Mouse (Mus musculus): Measurements from ENCODE around the gene Bloc1s2. TPM values are rescaled to one million over a fixed set of nuclear protein-coding genes. Genes with fewer than 3 reads are reported as not detected.

Gene Bloc1s2
- total and polyA plus RNA-seq, 3 experiments = 92.4 to 115 (median 96.3) TPM

GRCm38 (mm10) chr19:44153781-44154180 lies 7.5 kb upstream of the Bloc1s2 start:
- Histone ChIP-seq H3K9me3 (replicated peaks; ENCODE audit: low read length) (no peaks in the 10 kb centered on the region), H3K36me3 (replicated peaks in 1 of 2; ENCODE audit: control insufficient read depth in 1 of 2, insufficient read depth in 1 of 2, low read length in 1 of 2) (no peaks in the 10 kb centered on the region), H3K4me1 (ENCODE audit: control insufficient read depth in 1 of 2, insufficient read depth in 2 of 2) (no peaks in the 10 kb centered on the region), H3K9ac (ENCODE audit: insufficient read depth, low read depth) (no peak overlapping the region), H3K27ac (ENCODE audit: insufficient read depth, low read depth) (no peak overlapping the region), H3K79me2 (replicated peaks; ENCODE audit: control insufficient read depth, extremely low read depth, insufficient read depth, poor library complexity, severe bottlenecking) (no peaks in the 10 kb centered on the region), H3K4me3 (replicated peaks in 1 of 3; ENCODE audit: low read depth in 2 of 3, low read length in 2 of 3, poor library complexity in 1 of 3) (no peak overlapping the region), H3K27me3 (replicated peaks) (peaks cover 14% of the 10 kb centered on the region), H3K4me2 (ENCODE audit: insufficient read depth, low read depth, poor library complexity, severe bottlenecking) (no peak overlapping the region)
- TF ChIP-seq CTCF (conservative IDR thresholded peaks at IDR 0.05 in 1 of 2, IDR thresholded peaks at IDR 0.05 in 1 of 2; ENCODE audit: low read depth in 2 of 2, low read length in 2 of 2) (no peak), NRF1 (IDR thresholded peaks at IDR 0.05; ENCODE audit: low read depth, low read length) (no peak), MYC (IDR thresholded peaks at IDR 0.05; ENCODE audit: low read depth, low read length) (no peak), TBP (conservative IDR thresholded peaks at IDR 0.05; ENCODE audit: low read depth, low read length) (no peak), ZMIZ1 (IDR thresholded peaks at IDR 0.05; ENCODE audit: low read depth, low read length) (no peak), UBTF (IDR thresholded peaks at IDR 0.05; ENCODE audit: low read depth, low read length) (no peak), KAT2A (IDR thresholded peaks at IDR 0.05; ENCODE audit: insufficient replicate concordance, low read length) (no peak), USF2 (conservative IDR thresholded peaks at IDR 0.05; ENCODE audit: low read depth, low read length) (no peak), NELFE (IDR thresholded peaks at IDR 0.05; ENCODE audit: low read depth, low read length) (no peak), MEF2A (IDR thresholded peaks at IDR 0.05; ENCODE audit: borderline replicate concordance, low read depth, low read length) (no peak), CHD1 (IDR thresholded peaks at IDR 0.05; ENCODE audit: low read depth, low read length) (no peak), ELF1 (IDR thresholded peaks at IDR 0.05; ENCODE audit: low read depth, low read length) (no peak), MAZ (IDR thresholded peaks at IDR 0.05; ENCODE audit: low read depth, low read length) (no peak), ZKSCAN1 (IDR thresholded peaks at IDR 0.05; ENCODE audit: borderline replicate concordance, low read depth, low read length) (no peak), USF1 (IDR thresholded peaks at IDR 0.05; ENCODE audit: low read depth, low read length) (no peak), RCOR1 (conservative IDR thresholded peaks at IDR 0.05; ENCODE audit: low read depth, low read length) (no peak)
- no peak for DNase-seq (ENCODE audit: extremely low read depth)
- dilution Hi-C loops (cut with MboI; ENCODE audit: extremely low pct_ligation_motif_present, extremely low pct_unique_long_range_greater_than_20kb, low sequenced_read_pairs) (no loop called here), in situ Hi-C loops (cut with MboI; ENCODE audit: low pct_ligation_motif_present, low pct_unique_long_range_greater_than_20kb, low sequenced_read_pairs) (no loop called here)

- H3K79me2 ChIP-seq (replicated peaks; ENCODE audit: control insufficient read depth, extremely low read depth, insufficient read depth, poor library complexity, severe bottlenecking) = peaks cover 17% of the 10 kb centered on the region
- H3K4me2 ChIP-seq (ENCODE audit: insufficient read depth, low read depth, poor library complexity, severe bottlenecking) = no peak overlapping the region
- peaks cover 7% of the 10 kb centered on the region in 2 experiments for H3K36me3 ChIP-seq (replicated peaks in 1 of 2; ENCODE audit: control insufficient read depth in 1 of 2, insufficient read depth in 1 of 2, low read length in 1 of 2)
- H3K27me3 ChIP-seq (replicated peaks) = peaks cover 9% of the 10 kb centered on the region
- H3K9me3 ChIP-seq (replicated peaks; ENCODE audit: low read length) = no peaks in the 10 kb centered on the region
- peaks cover 7 to 19% of the 10 kb centered on the region in 2 experiments; a peak in 3 of 4 replicates for H3K4me1 ChIP-seq (ENCODE audit: control insufficient read depth in 1 of 2, insufficient read depth in 2 of 2)
- H3K4me3 ChIP-seq (replicated peaks in 1 of 3; ENCODE audit: low read depth in 2 of 3, low read length in 2 of 3, poor library complexity in 1 of 3) = no peak overlapping the region
- TF ChIP-seq USF1 (IDR thresholded peaks at IDR 0.05; ENCODE audit: low read depth, low read length) (no peak), MAZ (IDR thresholded peaks at IDR 0.05; ENCODE audit: low read depth, low read length) (no peak), NELFE (IDR thresholded peaks at IDR 0.05; ENCODE audit: low read depth, low read length) (no peak), ZC3H11A (IDR thresholded peaks at IDR 0.05; ENCODE audit: low read depth, low read length) (no peak), CHD1 (IDR thresholded peaks at IDR 0.05; ENCODE audit: low read depth, low read length) (no peak), POLR2A (IDR thresholded peaks at IDR 0.05; ENCODE audit: low read depth, low read length) (no peak), E2F4 (IDR thresholded peaks at IDR 0.05; ENCODE audit: insufficient replicate concordance, low read depth, low read length) (no peak), HCFC1 (IDR thresholded peaks at IDR 0.05; ENCODE audit: low read depth, low read length) (no peak), IRF4 (IDR thresholded peaks at IDR 0.05; ENCODE audit: low read depth, low read length) (no peak), MEF2A (IDR thresholded peaks at IDR 0.05; ENCODE audit: borderline replicate concordance, low read depth, low read length) (no peak), RCOR1 (conservative IDR thresholded peaks at IDR 0.05; ENCODE audit: low read depth, low read length) (no peak), BHLHE40 (IDR thresholded peaks at IDR 0.05; ENCODE audit: low read depth, low read length) (no peak), ZMIZ1 (IDR thresholded peaks at IDR 0.05; ENCODE audit: low read depth, low read length) (no peak), SIN3A (IDR thresholded peaks at IDR 0.05; ENCODE audit: low read length) (no peak), UBTF (IDR thresholded peaks at IDR 0.05; ENCODE audit: low read depth, low read length) (no peak), JUND (conservative IDR thresholded peaks at IDR 0.05; ENCODE audit: low read depth, low read length) (no peak), ETS1 (conservative IDR thresholded peaks at IDR 0.05; ENCODE audit: low read depth, low read length) (no peak), POLR2AphosphoS2 (IDR thresholded peaks at IDR 0.05; ENCODE audit: low read depth, low read length) (no peak)
- in situ Hi-C loops (cut with MboI; ENCODE audit: low pct_ligation_motif_present, low pct_unique_long_range_greater_than_20kb, low sequenced_read_pairs) (no loop called here), dilution Hi-C loops (cut with MboI; ENCODE audit: extremely low pct_ligation_motif_present, extremely low pct_unique_long_range_greater_than_20kb, low sequenced_read_pairs) (no loop called here)
- no peak for DNase-seq (ENCODE audit: extremely low read depth)
- no peak overlapping the region for H3K9ac ChIP-seq (ENCODE audit: insufficient read depth, low read depth)
- no peak overlapping the region for H3K27ac ChIP-seq (ENCODE audit: insufficient read depth, low read depth)
Measured at GRCm38 (mm10) chr19:44148991-44149390, 2.7 kb upstream of the Bloc1s2 start.
